Mouse (Mus musculus) heart, embryonic 12.5 days (tissue): ENCODE measurements around the gene Dyrk1b. TPM values are rescaled to one million over a fixed set of nuclear protein-coding genes. Genes with fewer than 3 reads are reported as not detected.
"Not testable (repeated sequence)": the region's sequence is repeated elsewhere in the genome, so short reads cannot be mapped to it uniquely, and the experiment has no call there.

Source experiments
- ATAC-seq: fragments of 200-750 bp; cut with Nextera tagmentation; 2 replicates; pipeline ENCODE4 v1.8.0; 2017; ENCODE audit warnings: moderate TSS enrichment, moderate library complexity; ENCODE audit not compliant: insufficient number of reproducible peaks, low FRiP score
- H3K27ac ChIP-seq: fragments of 300-500 bp; sonication (generic); 2 replicates; pipeline ENCODE4 v1.5.1; 2016; ENCODE audit warnings: mild to moderate bottlenecking, moderate library complexity; ENCODE audit not compliant: poor library complexity, severe bottlenecking
- H3K27me3 ChIP-seq: fragments of 300-500 bp; sonication (generic); replicated peaks from 2 replicates; pipeline ENCODE4 v1.6.1; 2016; ENCODE audit warnings: mild to moderate bottlenecking, moderate library complexity
- H3K36me3 ChIP-seq: fragments of 300-500 bp; sonication (generic); 2 replicates; pipeline ENCODE4 v1.6.1; 2016; ENCODE audit warnings: mild to moderate bottlenecking, moderate library complexity
- H3K4me1 ChIP-seq: fragments of 300-500 bp; sonication (generic); replicated peaks from 2 replicates; pipeline ENCODE4 v1.6.1; 2016; ENCODE audit warnings: mild to moderate bottlenecking
- H3K4me2 ChIP-seq: fragments of 300-500 bp; sonication (generic); 2 replicates; pipeline ENCODE4 v1.6.1; 2016; ENCODE audit warnings: mild to moderate bottlenecking, moderate library complexity
- H3K4me3 ChIP-seq: fragments of 300-500 bp; sonication (generic); 2 replicates; pipeline ENCODE4 v1.5.1; 2016; ENCODE audit warnings: mild to moderate bottlenecking
- H3K9ac ChIP-seq: fragments of 300-500 bp; sonication (generic); 2 replicates; pipeline ENCODE4 v1.6.1; 2016; ENCODE audit warnings: mild to moderate bottlenecking, moderate library complexity
- H3K9me3 ChIP-seq: fragments of 300-500 bp; sonication (generic); replicated peaks from 2 replicates; pipeline ENCODE4 v1.6.1; 2016; ENCODE audit warnings: mild to moderate bottlenecking, moderate library complexity
- WGBS: fragments of 180-500 bp; shearing (Covaris S2); methylation state at CpG from one replicate; pipeline ENCODE4 v1.1.7; 2016; 5-methylcytosine and 5-hydroxymethylcytosine counted together
- polyA plus RNA-seq: library from polyadenylated mRNA; unstranded; fragments of >200 nt; fragmentation: Nextera tagmentation; extraction: Ambion mirVana; gene quantifications from 2 replicates; pipeline ENCODE4 v1.2.1, GENCODE M21; 2016

Gene Dyrk1b
- 9.1 and 11.4 TPM in 2 replicates for polyA plus RNA-seq

- Histone ChIP-seq H3K36me3 (peaks cover 68% of the 10 kb centered on the region), H3K4me1 (peaks cover 13% of the 10 kb centered on the region), H3K27ac (peak within 1 kb of the TSS; percentile 78), H3K27me3 (no peaks in the 10 kb centered on the region), H3K4me3 (peak within 1 kb of the TSS; percentile 95), H3K9ac (peak within 1 kb of the TSS; percentile 95), H3K9me3 (no peaks in the 10 kb centered on the region), H3K4me2 (peak within 1 kb of the TSS; percentile 92)
- under 1% methylated on average over 25 of the region's 25 CpGs for WGBS
- peak; percentile 95 for ATAC-seq
These were observed at the start of gene Dyrk1b for GRCm38 (mm10) chr7:28179228-28179627. TSS of gene Dyrk1b (plus strand) at chr7:28179469.

- Histone ChIP-seq H3K9ac (no peak overlapping the region), H3K36me3 (no peaks in the 10 kb centered on the region), H3K4me3 (no peak overlapping the region), H3K27ac (no peak overlapping the region), H3K9me3 (peaks cover 5% of the 10 kb centered on the region; the same call in 1 of the 2 replicates), H3K4me1 (no peaks in the 10 kb centered on the region), H3K4me2 (no peak overlapping the region), H3K27me3 (no peaks in the 10 kb centered on the region)
- WGBS: 53% methylated on average over 5 of the region's 5 CpGs
- no peak for ATAC-seq
These were observed 41.7 kb upstream of the Dyrk1b start for GRCm38 (mm10) chr7:28137613-28138012.

GRCm38 (mm10) chr7:28148263-28148662 lies 31.0 kb upstream of the Dyrk1b start:
- Histone ChIP-seq H3K27me3 (peaks cover 26% of the 10 kb centered on the region), H3K9ac (no peak overlapping the region), H3K4me2 (no peak overlapping the region), H3K9me3 (peaks cover 9% of the 10 kb centered on the region; the same call in 1 of the 2 replicates), H3K4me3 (no peak overlapping the region), H3K27ac (no peak overlapping the region), H3K4me1 (no peaks in the 10 kb centered on the region), H3K36me3 (no peaks in the 10 kb centered on the region)
- 21% methylated on average over 3 of the region's 3 CpGs for WGBS
- ATAC-seq: no peak

- Histone ChIP-seq H3K36me3 (no peaks in the 10 kb centered on the region), H3K4me3 (no peak overlapping the region), H3K9me3 (no peaks in the 10 kb centered on the region), H3K27ac (no peak overlapping the region), H3K4me1 (no peaks in the 10 kb centered on the region), H3K4me2 (no peak overlapping the region), H3K27me3 (peaks cover 26% of the 10 kb centered on the region), H3K9ac (no peak overlapping the region)
- ATAC-seq: no peak
- 77% methylated on average over 1 of the region's 1 CpGs for WGBS
These were observed 29.4 kb upstream of the Dyrk1b start for GRCm38 (mm10) chr7:28149841-28150240.

GRCm38 (mm10) chr7:28151584-28152221 lies 27.6 kb upstream of the Dyrk1b start:
- no peak for ATAC-seq
- no peak overlapping the region for H3K4me2 ChIP-seq
- H3K4me1 ChIP-seq: no peaks in the 10 kb centered on the region
- 16% methylated on average over 13 of the region's 13 CpGs for WGBS
- H3K9ac ChIP-seq: no peak overlapping the region
- H3K27ac ChIP-seq: no peak overlapping the region
- H3K27me3 ChIP-seq: peaks cover 33% of the 10 kb centered on the region
- H3K4me3 ChIP-seq: no peak overlapping the region
- H3K36me3 ChIP-seq: no peaks in the 10 kb centered on the region
- no peaks in the 10 kb centered on the region for H3K9me3 ChIP-seq

- 38% methylated on average over 5 of the region's 5 CpGs for WGBS
- not testable (repeated sequence) for H3K4me1 ChIP-seq, H3K9me3 ChIP-seq, H3K9ac ChIP-seq, H3K4me3 ChIP-seq, H3K27ac ChIP-seq, H3K4me2 ChIP-seq, H3K36me3 ChIP-seq, ATAC-seq
- H3K27me3 ChIP-seq: peaks cover 26% of the 10 kb centered on the region
These were observed 25.7 kb upstream of the Dyrk1b start for GRCm38 (mm10) chr7:28153595-28153994.

GRCm38 (mm10) chr7:28159292-28159691 lies 20.0 kb upstream of the Dyrk1b start:
- 38% methylated on average over 6 of the region's 6 CpGs for WGBS
- Histone ChIP-seq H3K9ac (no peak overlapping the region), H3K36me3 (no peaks in the 10 kb centered on the region), H3K27ac (no peak overlapping the region), H3K4me2 (no peak overlapping the region), H3K4me1 (no peaks in the 10 kb centered on the region), H3K4me3 (no peak overlapping the region), H3K9me3 (no peaks in the 10 kb centered on the region), H3K27me3 (peaks cover 8% of the 10 kb centered on the region; the same call in 1 of the 2 replicates)
- ATAC-seq: no peak

- peaks cover 8% of the 10 kb centered on the region; the same call in 1 of the 2 replicates for H3K27me3 ChIP-seq
- ATAC-seq: no peak
- no peak overlapping the region for H3K9ac ChIP-seq
- H3K9me3 ChIP-seq: no peaks in the 10 kb centered on the region
- H3K4me3 ChIP-seq: no peak overlapping the region
- no peak overlapping the region for H3K27ac ChIP-seq
- H3K36me3 ChIP-seq: no peaks in the 10 kb centered on the region
- 79% methylated on average over 3 of the region's 3 CpGs for WGBS
- no peak overlapping the region for H3K4me2 ChIP-seq
- H3K4me1 ChIP-seq: no peaks in the 10 kb centered on the region
These were observed 19.4 kb upstream of the Dyrk1b start for GRCm38 (mm10) chr7:28159893-28160292.

- Histone ChIP-seq H3K9ac (no peak overlapping the region), H3K9me3 (peaks cover 5% of the 10 kb centered on the region), H3K27ac (no peak overlapping the region), H3K27me3 (no peaks in the 10 kb centered on the region), H3K4me1 (no peaks in the 10 kb centered on the region), H3K4me2 (no peak overlapping the region), H3K4me3 (no peak overlapping the region), H3K36me3 (no peaks in the 10 kb centered on the region)
- WGBS: 53% methylated on average over 9 of the region's 9 CpGs
- no peak for ATAC-seq
These were observed 18.0 kb upstream of the Dyrk1b start for GRCm38 (mm10) chr7:28161163-28161749.

GRCm38 (mm10) chr7:28165406-28165805 lies 13.9 kb upstream of the Dyrk1b start:
- ATAC-seq: no peak
- WGBS: 76% methylated on average over 6 of the region's 6 CpGs
- H3K4me1 ChIP-seq: peaks cover 9% of the 10 kb centered on the region
- no peak overlapping the region for H3K27ac ChIP-seq
- H3K27me3 ChIP-seq: no peaks in the 10 kb centered on the region
- peaks cover 5% of the 10 kb centered on the region for H3K9me3 ChIP-seq
- no peak overlapping the region for H3K4me3 ChIP-seq
- H3K36me3 ChIP-seq: no peaks in the 10 kb centered on the region
- H3K9ac ChIP-seq: no peak overlapping the region
- no peak overlapping the region for H3K4me2 ChIP-seq

- Histone ChIP-seq H3K36me3 (no peaks in the 10 kb centered on the region), H3K9me3 (peaks cover 5% of the 10 kb centered on the region), H3K4me2 (peak overlapping the region; percentile 88), H3K27me3 (no peaks in the 10 kb centered on the region), H3K9ac (peak overlapping the region; percentile 86), H3K4me3 (peak overlapping the region; percentile 72), H3K4me1 (peaks cover 27% of the 10 kb centered on the region), H3K27ac (peak overlapping the region; percentile 82)
- WGBS: 10% methylated on average over 9 of the region's 9 CpGs
- no peak for ATAC-seq
These were observed 10.8 kb upstream of the Dyrk1b start for GRCm38 (mm10) chr7:28168320-28169115.
